Mouse (Mus musculus) embryonic facial prominence, embryonic 15.5 days (tissue): ENCODE results near the gene Armh3. TPM values are rescaled to one million over a fixed set of nuclear protein-coding genes. Genes with fewer than 3 reads are reported as not detected.
A peak's percentile ranks its signal among the peaks of the same experiment; 100 is the strongest.
"Not testable (repeated sequence)": the region's sequence is repeated elsewhere in the genome, so short reads cannot be mapped to it uniquely, and the experiment has no call there.

Experiments
- ATAC-seq: fragments of 200-750 bp; cut with Nextera tagmentation; 2 replicates; pipeline ENCODE4 v1.8.0; 2017; ENCODE audit warnings: low read depth, moderate TSS enrichment; ENCODE audit not compliant: insufficient number of reproducible peaks, low FRiP score, low TSS enrichment
- H3K27ac ChIP-seq: fragments of 300-500 bp; sonication (generic); replicated peaks from 2 replicates; pipeline ENCODE4 v1.5.1; 2015; ENCODE audit warnings: mild to moderate bottlenecking, inconsistent platforms
- H3K27me3 ChIP-seq: fragments of 300-500 bp; sonication (generic); 2 replicates; pipeline ENCODE4 v1.6.1; 2015; ENCODE audit warnings: inconsistent platforms
- H3K36me3 ChIP-seq: fragments of 300-500 bp; sonication (generic); 2 replicates; pipeline ENCODE4 v1.6.1; 2015; ENCODE audit warnings: mild to moderate bottlenecking, inconsistent platforms
- H3K4me1 ChIP-seq: fragments of 300-500 bp; sonication (generic); 2 replicates; pipeline ENCODE4 v1.6.1; 2015; ENCODE audit warnings: inconsistent platforms
- H3K4me2 ChIP-seq: fragments of 300-500 bp; sonication (generic); replicated peaks from 2 replicates; pipeline ENCODE4 v1.6.1; 2015; ENCODE audit warnings: mild to moderate bottlenecking, inconsistent platforms
- H3K4me3 ChIP-seq: fragments of 300-500 bp; sonication (generic); replicated peaks from 2 replicates; pipeline ENCODE4 v1.5.1; 2015; ENCODE audit warnings: mild to moderate bottlenecking, inconsistent platforms
- H3K9ac ChIP-seq: fragments of 300-500 bp; sonication (generic); 2 replicates; pipeline ENCODE4 v1.6.1; 2015; ENCODE audit warnings: inconsistent platforms
- H3K9me3 ChIP-seq: fragments of 300-500 bp; sonication (generic); replicated peaks from 2 replicates; pipeline ENCODE4 v1.6.1; 2016; ENCODE audit warnings: inconsistent platforms
- WGBS: fragments of 180-500 bp; shearing (Covaris S2); methylation state at CpG from one replicate; pipeline ENCODE4 v1.1.7; 2015; 5-methylcytosine and 5-hydroxymethylcytosine counted together
- polyA plus RNA-seq: library from polyadenylated mRNA; unstranded; fragments of >200 nt; fragmentation: Nextera tagmentation; extraction: Ambion mirVana; gene quantifications from 2 replicates; pipeline ENCODE4 v1.2.1, GENCODE M21; 2015

Armh3 gene
- polyA plus RNA-seq, 1 experiment from 2014 or later, result 20.5 TPM

DNA sequence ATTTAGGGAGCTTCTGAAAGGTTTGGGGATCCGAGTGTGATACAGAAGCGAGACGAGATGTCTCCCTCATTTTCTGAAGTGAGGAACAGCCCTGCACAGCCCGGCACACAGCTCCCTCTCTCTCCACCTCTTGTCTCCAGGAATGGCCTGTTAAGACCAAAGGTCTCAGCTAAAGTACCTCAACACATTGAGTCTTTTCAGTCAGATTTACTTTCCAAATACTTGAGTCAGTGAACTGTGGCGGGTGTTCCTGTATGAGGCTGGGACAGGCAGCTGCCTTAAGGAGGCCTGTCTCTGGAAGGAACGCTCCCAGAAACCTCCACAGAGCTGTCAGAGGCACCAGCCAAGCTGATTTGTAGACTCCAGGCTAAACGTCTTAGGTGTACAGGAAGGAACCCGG lies 181.6 kb downstream of the Armh3 start:
- H3K9ac ChIP-seq, result no peak overlapping the region
- 0 out of 2 replicates have a peak overlapping the region, but pooled peaks have one; percentile 22 for H3K27ac ChIP-seq
- no peak overlapping the region for H3K4me3 ChIP-seq
- 34% methylated on average over 8 of the region's 8 CpGs for WGBS
- H3K27me3 ChIP-seq, result peaks cover 6% of the 10 kb centered on the region
- no peaks in the 10 kb centered on the region for H3K9me3 ChIP-seq
- H3K36me3 ChIP-seq, result 0 out of 2 replicates have a peak, but pooled peaks cover 9% of the 10 kb centered on the region
- no peak overlapping the region for H3K4me2 ChIP-seq
- ATAC-seq, result no peak
- H3K4me1 ChIP-seq, result peaks cover 56% of the 10 kb centered on the region

DNA sequence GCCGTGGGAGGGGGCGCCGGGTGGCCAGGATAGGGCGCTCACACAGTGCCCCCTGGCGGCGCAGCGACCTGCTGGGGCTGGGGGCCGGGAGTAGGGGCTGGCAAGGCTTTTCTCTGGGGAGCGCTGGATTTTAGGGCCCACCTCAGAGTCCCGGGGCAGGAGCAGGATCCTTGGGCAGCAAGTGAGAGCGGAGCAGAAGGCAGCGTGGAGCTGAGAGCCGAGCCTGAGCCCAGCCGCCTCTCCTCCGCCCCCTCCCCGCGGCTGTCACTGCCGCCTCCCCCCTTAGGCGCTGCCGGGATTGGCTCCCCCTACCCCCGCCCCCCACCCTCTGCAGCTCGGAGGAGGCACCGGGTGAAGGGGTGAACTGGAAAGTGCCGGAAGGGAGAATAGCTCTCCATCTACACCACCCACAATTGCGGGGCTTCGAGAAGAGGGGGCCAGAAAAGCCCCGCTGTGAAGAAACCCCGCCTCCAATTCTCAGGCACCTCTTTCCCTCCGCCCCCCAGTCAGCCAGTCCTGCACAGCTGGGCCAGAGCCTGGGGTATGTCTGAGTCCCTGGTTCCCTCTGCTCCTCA lies 182.4 kb downstream of the Armh3 start, which contains the start of gene Kcnip2:
Gene Kcnip2 (minus strand): TSS at position 231 of the 575 bp plus-strand sequence.
- H3K9me3 ChIP-seq, result no peaks in the 10 kb centered on the region
- H3K4me3 ChIP-seq, result peak within 1 kb of the TSS; percentile 38
- H3K9ac ChIP-seq, result no peak within 1 kb of the TSS
- peaks cover 57% of the 10 kb centered on the region for H3K4me1 ChIP-seq
- peaks cover 6% of the 10 kb centered on the region for H3K27me3 ChIP-seq
- H3K36me3 ChIP-seq, result 0 out of 2 replicates have a peak, but pooled peaks cover 9% of the 10 kb centered on the region
- ATAC-seq, result peak; percentile 15; the same call in 1 of the 2 replicates
- WGBS, result under 1% methylated on average over 28 of the region's 29 CpGs
- 0 out of 2 replicates have a peak within 1 kb of the TSS, but pooled peaks have one; percentile 22 for H3K27ac ChIP-seq
- peak within 1 kb of the TSS; percentile 88 for H3K4me2 ChIP-seq

DNA sequence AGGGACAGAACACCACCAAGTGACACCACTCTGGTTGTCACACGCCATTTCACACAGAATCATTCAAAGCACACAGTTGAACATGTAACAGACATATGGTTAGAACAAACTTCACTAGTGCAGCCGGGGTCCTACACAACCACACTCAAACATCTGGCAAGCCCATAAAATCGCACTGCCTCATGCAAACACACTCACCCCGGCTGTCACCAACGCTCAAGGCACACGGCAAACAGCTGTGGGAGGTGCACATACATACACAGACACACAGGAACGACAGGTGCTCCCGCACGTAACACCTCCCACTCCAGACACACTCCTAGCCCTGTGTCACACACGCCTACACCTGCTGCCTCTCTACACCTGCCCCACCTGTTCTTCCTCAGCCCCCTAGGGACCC lies 183.1 kb downstream of the Armh3 start:
- H3K27me3 ChIP-seq, result peaks cover 6% of the 10 kb centered on the region
- peak overlapping the region; percentile 88 for H3K4me2 ChIP-seq
- ATAC-seq, result peak; percentile 36; the same call in 1 of the 2 replicates
- 42% methylated on average over 10 of the region's 10 CpGs for WGBS
- H3K4me3 ChIP-seq, result peak overlapping the region; percentile 38
- H3K36me3 ChIP-seq, result 0 out of 2 replicates have a peak, but pooled peaks cover 9% of the 10 kb centered on the region
- no peaks in the 10 kb centered on the region for H3K9me3 ChIP-seq
- H3K4me1 ChIP-seq, result peaks cover 57% of the 10 kb centered on the region
- no peak overlapping the region for H3K27ac ChIP-seq
- no peak overlapping the region for H3K9ac ChIP-seq

DNA sequence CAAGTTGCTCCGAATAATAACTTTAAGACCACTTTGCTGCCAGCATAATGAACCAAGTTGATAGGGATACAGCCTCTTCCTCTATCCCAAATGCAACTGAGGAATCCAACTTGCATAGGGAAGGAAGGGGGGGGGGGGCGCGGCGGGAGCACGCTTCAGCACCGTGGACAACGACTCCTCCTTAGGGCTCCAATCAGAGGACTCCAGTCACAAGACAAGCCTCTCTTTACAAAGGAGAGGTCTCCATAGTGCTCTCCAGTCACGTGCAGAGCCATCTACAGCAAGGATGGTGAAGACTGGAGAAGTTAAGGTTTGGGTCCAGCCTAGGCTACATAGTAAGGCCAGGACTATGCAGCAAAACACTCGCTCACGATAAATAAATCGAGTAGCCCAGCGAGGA lies 184.5 kb downstream of the Armh3 start:
- Histone ChIP-seq H3K4me1 (peaks cover 53% of the 10 kb centered on the region), H3K9me3 (no peaks in the 10 kb centered on the region), H3K4me2 (no peak overlapping the region), H3K27me3 (peaks cover 6% of the 10 kb centered on the region), H3K9ac (no peak overlapping the region), H3K36me3 (0 out of 2 replicates have a peak, but pooled peaks cover 3% of the 10 kb centered on the region), H3K4me3 (no peak overlapping the region), H3K27ac (no peak overlapping the region)
- 11% methylated on average over 11 of the region's 12 CpGs for WGBS
- peak; percentile 27; the same call in 1 of the 2 replicates for ATAC-seq

DNA sequence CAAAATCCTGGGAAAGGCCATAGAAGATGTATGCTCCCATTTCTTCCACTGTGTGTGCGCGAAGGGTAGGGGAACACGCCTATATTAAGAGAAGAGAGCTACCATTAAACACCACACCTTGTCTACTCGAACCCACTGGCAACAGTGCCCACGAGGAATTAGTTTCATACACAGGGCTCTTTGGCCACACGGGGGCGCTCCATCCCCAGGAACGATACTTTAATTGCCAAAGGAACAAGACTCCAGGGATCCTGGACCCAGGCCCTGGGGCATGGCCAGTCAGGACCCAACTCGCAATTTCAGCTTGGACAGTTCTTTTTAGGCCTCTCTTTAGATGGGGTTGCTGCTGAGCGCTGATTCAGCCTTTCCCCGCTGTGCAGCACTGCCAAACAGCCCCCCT lies 185.0 kb downstream of the Armh3 start:
- H3K4me2 ChIP-seq, result no peak overlapping the region
- H3K4me3 ChIP-seq, result no peak overlapping the region
- ATAC-seq, result no peak
- WGBS, result 8% methylated on average over 11 of the region's 11 CpGs
- H3K9me3 ChIP-seq, result no peaks in the 10 kb centered on the region
- peaks cover 49% of the 10 kb centered on the region for H3K4me1 ChIP-seq
- H3K36me3 ChIP-seq, result 0 out of 2 replicates have a peak, but pooled peaks cover 1% of the 10 kb centered on the region
- H3K27ac ChIP-seq, result no peak overlapping the region
- H3K9ac ChIP-seq, result no peak overlapping the region
- peaks cover 6% of the 10 kb centered on the region for H3K27me3 ChIP-seq

DNA sequence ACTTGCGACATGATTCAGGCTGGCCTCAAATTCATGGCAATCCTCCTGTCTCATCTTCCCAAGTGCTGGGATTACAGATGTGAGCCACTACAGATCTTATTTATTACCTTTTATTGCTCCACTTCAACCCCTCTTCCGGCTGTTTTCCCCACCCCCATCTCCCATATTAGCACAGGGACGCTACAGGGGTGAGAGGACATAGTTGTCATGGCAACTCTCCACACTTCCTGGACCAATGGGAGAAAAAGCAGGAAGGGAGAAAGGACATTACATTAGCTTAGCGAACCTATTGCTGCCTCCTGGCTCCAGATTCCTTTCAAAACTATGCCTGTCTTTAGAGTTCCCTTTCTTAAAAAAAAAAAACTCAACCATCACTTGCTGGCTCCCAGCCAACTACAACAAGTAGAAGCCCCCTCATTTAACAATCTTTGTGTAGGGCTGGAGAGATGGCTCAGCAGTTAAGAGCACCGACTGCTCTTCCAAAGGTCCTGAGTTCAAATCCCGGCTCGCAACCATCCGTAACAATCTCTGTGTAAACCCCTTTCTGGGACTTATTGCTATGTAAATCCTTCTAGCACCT lies 185.5 kb downstream of the Armh3 start:
- H3K4me3 ChIP-seq, result no peak overlapping the region
- H3K9ac ChIP-seq, result no peak overlapping the region
- H3K27ac ChIP-seq, result no peak overlapping the region
- no peak for ATAC-seq
- H3K36me3 ChIP-seq, result no peaks in the 10 kb centered on the region
- H3K4me2 ChIP-seq, result peak overlapping the region; percentile 40
- H3K27me3 ChIP-seq, result peaks cover 6% of the 10 kb centered on the region
- WGBS, result 20% methylated on average over 8 of the region's 8 CpGs
- no peaks in the 10 kb centered on the region for H3K9me3 ChIP-seq
- H3K4me1 ChIP-seq, result peaks cover 44% of the 10 kb centered on the region

DNA sequence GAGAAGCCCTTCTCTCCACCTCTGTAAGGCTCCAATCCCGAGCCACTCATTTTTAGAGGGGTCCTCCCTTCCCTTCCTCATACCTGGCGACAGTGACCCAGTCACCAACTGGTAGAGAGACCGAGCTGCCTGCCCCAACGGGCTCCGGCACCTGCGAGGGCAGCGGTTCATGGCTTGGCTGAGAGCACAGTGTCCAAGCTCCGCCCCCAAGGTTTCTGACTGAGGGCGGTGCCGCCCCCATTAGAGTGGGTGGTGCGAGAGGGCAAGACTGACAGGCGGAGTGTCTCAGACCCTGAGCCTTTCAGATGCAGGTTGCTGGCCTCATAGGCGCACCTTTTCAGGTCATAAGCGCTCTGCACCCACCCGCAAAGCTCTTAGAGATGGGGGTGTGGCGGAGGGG lies 186.2 kb downstream of the Armh3 start:
- Histone ChIP-seq H3K9me3 (no peaks in the 10 kb centered on the region), H3K4me2 (peak overlapping the region; percentile 40), H3K4me1 (peaks cover 37% of the 10 kb centered on the region), H3K36me3 (no peaks in the 10 kb centered on the region), H3K4me3 (no peak overlapping the region; the same call in 1 of the 2 replicates), H3K27me3 (peaks cover 6% of the 10 kb centered on the region), H3K27ac (no peak overlapping the region), H3K9ac (no peak overlapping the region)
- ATAC-seq, result no peak
- WGBS, result 3% methylated on average over 16 of the region's 16 CpGs

DNA sequence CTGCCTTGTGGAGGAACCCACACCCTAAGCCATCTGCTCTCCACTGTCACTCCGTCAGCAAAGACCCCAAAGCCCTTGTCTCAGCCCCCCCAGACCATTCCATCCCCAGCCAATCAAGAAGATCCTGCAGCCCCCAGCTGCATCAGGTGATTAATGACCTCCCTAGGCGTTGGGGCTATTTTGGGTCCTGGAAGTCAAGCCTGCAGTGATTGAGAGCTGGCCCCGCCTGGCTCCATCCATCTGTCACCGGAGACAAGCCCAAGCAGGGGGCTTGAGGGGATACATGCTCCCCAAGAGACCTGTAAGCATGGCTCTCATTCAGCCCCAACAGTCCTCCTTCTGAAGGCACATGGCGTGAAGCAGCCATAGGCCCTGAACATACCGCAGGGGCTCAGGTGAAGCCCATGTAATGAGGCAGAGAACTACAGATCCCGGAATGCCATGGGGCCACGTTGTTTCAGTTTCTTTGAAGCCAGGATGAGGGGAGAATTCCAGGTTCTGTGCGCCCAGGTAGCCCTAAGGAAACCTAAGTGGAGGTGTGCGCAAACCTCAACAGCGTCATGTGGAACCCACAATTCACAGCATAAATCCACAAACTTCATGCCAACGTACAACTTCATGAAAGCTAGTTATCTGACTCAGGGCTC lies 187.1 kb downstream of the Armh3 start:
- WGBS, result 72% methylated on average over 12 of the region's 12 CpGs
- Histone ChIP-seq H3K36me3 (no peaks in the 10 kb centered on the region), H3K27me3 (peaks cover 6% of the 10 kb centered on the region), H3K9ac (no peak overlapping the region), H3K4me2 (no peak overlapping the region), H3K27ac (no peak overlapping the region), H3K4me3 (no peak overlapping the region), H3K9me3 (no peaks in the 10 kb centered on the region), H3K4me1 (peaks cover 28% of the 10 kb centered on the region)
- no peak for ATAC-seq

DNA sequence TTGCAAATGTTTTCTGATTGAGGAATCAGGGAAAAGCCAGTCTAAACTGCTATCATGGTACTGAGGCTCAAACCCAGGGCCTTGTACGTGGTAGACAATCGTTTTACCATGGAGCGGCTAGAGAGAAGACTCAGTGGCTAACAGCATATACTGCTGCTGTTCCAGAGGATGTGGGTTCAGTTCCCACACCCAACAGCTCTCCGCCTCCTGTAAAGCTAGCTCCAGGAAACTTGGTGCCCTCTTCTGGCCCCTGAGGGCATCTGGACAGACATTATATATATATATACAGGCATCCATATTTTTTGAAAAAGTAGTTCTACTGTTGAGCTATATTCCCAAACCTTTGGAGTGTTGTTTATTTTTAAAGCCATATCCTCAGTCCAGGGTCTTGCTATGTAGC lies 190.6 kb downstream of the Armh3 start:
- Histone ChIP-seq H3K4me3 (no peak overlapping the region), H3K4me2 (no peak overlapping the region), H3K9ac (no peak overlapping the region), H3K36me3 (no peaks in the 10 kb centered on the region), H3K27ac (no peak overlapping the region), H3K4me1 (peaks cover 19% of the 10 kb centered on the region), H3K9me3 (no peaks in the 10 kb centered on the region), H3K27me3 (peaks cover 6% of the 10 kb centered on the region)
- ATAC-seq, result no peak
- 88% methylated on average over 4 of the region's 4 CpGs for WGBS

DNA sequence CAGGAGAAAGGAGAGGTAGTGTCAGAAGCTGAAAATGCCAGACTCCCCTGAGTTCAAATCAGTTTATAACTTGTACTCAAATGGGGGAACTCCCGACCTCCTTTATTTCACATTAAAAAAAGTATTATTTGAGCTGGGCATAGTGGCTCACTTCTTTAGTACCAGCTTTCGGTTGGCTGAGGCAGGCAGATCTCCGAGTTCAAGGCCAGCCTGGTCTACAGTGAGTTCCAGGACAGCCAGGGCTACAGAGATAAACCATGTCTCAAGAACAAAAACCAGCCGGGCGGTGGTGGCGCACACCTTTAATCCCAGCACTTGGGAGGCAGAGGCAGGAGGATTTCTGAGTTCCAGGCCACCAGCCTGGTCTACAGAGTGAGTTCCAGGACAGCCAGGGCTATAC lies 192.5 kb downstream of the Armh3 start:
- 95% methylated on average over 6 of the region's 6 CpGs for WGBS
- H3K36me3 ChIP-seq, H3K27me3 ChIP-seq, ATAC-seq, H3K4me3 ChIP-seq, H3K9ac ChIP-seq, H3K4me2 ChIP-seq, H3K9me3 ChIP-seq, H3K4me1 ChIP-seq, H3K27ac ChIP-seq: not testable (repeated sequence)

DNA sequence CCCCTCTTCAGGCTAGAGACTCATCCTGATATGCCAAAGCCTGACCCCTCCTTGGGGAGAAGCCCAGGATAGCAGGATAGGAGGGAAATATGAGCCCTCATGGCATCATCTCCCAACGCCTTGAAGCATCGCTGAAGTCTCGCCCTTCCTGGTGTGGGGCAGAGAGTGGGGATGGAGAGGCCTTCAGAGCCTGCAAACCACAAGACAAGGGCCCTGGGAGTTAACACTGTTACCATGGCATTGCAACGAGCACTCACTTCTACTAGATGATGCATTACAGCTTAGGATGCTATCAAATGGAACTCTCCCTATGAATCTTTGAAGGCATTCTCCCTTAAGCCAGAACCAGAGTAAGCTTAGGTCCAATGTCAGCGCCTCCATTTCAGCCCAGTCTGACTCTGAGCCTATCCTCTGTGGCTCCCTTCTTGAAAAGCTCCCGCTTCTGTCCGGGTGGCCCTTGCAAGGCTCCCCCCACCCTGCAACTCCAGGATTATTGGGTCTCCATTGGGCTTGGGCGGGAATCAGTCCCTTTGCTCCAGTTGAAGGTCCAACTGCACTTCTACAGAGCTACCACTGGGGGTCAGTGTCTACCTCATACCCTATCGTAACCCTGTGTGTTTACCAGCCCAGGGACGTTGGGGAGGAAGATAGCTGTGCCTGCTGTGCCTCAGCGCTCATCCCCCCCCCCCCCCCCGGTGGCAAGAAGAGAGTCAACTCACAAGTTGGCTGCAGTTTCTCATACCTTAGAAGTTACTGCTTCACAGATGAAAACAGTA lies 193.5 kb downstream of the Armh3 start:
- Histone ChIP-seq H3K4me1 (0 out of 2 replicates have a peak, but pooled peaks cover 8% of the 10 kb centered on the region), H3K4me3 (no peak overlapping the region), H3K27me3 (no peaks in the 10 kb centered on the region), H3K27ac (no peak overlapping the region), H3K9me3 (no peaks in the 10 kb centered on the region), H3K36me3 (no peaks in the 10 kb centered on the region), H3K4me2 (no peak overlapping the region), H3K9ac (no peak overlapping the region)
- 20% methylated on average over 12 of the region's 12 CpGs for WGBS
- ATAC-seq, result no peak
